Mouse (Mus musculus): Measurements from ENCODE around the gene Ptpre. TPM values are rescaled to one million over a fixed set of nuclear protein-coding genes. Genes with fewer than 3 reads are reported as not detected.

Ptpre gene
- total and polyA plus RNA-seq, 2 experiments from 2014 or later, result 6.9 to 10.9 TPM

DNA sequence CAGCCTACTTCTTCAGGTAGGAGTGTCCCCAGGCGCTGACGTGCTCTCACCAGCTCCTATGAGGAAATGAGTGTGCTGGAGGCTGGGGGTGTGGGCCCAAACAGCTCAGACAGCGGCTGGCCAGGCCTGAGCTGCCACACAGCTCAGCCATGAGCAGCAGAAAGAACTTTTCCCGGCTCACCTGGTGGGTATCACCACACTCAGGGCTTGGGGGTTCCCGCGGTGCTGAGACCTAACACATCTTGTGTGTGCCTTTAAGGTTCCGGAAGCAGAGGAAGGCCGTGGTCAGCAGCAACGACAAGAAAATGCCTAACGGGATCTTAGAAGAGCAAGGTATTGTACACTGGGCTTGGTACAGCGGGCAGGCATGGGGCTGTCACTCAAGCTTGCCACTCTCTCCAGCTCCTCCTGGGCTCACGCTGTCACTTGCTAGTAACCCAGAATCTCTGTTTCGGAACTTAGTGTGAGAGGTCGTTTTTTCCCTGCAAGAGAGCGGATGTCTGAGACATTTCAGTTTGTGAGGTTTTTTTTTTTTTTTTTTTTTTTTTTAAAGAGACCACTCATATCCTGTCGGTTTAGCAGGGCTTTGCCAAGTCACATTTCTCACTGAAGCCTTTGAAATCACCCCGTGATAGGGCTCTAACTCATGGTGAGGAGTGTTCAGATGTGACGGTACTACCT lies 114.7 kb downstream of the Ptpre start:
- ATAC-seq, result no peak

DNA sequence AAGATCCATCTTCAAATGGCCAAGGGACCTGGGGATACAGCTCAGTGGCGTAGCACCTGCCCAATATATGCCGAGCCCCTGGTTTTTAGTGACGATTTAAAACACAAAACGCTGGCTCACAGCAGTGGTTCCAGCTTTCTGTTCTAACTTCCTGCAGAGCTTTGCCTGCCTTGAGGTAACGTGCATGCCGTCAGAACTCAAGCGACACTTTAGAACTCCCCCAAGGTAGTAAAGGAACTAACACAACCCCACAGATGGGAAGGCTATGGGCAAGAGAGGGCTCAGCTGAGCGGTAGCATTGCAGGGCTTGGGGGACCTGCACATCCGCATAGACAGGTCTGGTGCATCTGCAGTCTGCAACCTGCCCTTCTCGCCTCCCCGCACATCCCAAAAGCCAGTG lies 115.5 kb downstream of the Ptpre start:
- Histone ChIP-seq H3K9me3 (ENCODE audit: low read length) (no peaks in the 10 kb centered on the region), H3K9ac (no peak overlapping the region), H3K36me3 (ENCODE audit: insufficient read depth) (no peaks in the 10 kb centered on the region), H3K4me3 (ENCODE audit: low read depth, low read length) (no peak overlapping the region), H3K27ac (ENCODE audit: low read depth, low read length) (no peak overlapping the region), H3K4me1 (ENCODE audit: insufficient read depth) (no peaks in the 10 kb centered on the region), H3K4me2 (ENCODE audit: low read depth) (no peak overlapping the region), H3K27me3 (ENCODE audit: insufficient read depth, low read length) (no peaks in the 10 kb centered on the region)
- TF ChIP-seq CTCF (IDR thresholded peaks at IDR 0.05; ENCODE audit: low read depth), result no peak
- WGBS, result 74% methylated on average over 11 of the region's 11 CpGs
- DNase-seq (no peak), ATAC-seq (no peak)

More for the DNA sequence above, 114.7 kb downstream of the Ptpre start:
- DNase-seq, result no peak
- Histone ChIP-seq H3K4me1 (ENCODE audit: insufficient read depth) (no peaks in the 10 kb centered on the region), H3K36me3 (ENCODE audit: insufficient read depth) (no peaks in the 10 kb centered on the region), H3K27me3 (ENCODE audit: insufficient read depth, low read length) (no peaks in the 10 kb centered on the region), H3K4me3 (ENCODE audit: low read depth, low read length) (no peak overlapping the region), H3K4me2 (ENCODE audit: low read depth) (peak overlapping the region; percentile 21; the same call in 1 of the 2 replicates), H3K27ac (ENCODE audit: low read depth, low read length) (no peak overlapping the region), H3K9me3 (ENCODE audit: low read length) (no peaks in the 10 kb centered on the region), H3K9ac (no peak overlapping the region)
- no peak for TF ChIP-seq CTCF (IDR thresholded peaks at IDR 0.05; ENCODE audit: low read depth)
- 59% methylated on average over 18 of the region's 18 CpGs for WGBS

DNA sequence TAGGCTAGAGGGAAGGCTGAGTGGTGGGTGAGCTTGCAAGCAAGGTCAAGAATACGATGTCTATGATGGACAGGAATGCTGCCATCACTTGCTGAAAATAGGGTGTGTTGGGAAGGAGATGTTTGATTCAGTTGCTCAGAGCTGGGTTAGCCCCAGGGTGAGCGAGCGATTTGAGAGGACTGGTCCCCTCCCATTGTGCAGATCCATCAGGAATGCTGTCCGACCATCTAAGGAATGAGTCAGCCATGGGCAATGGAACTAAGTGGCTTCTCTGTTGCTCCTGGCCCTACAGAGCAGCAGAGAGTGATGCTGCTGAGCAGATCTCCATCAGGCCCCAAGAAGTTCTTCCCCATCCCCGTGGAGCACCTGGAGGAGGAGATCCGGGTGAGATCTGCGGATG lies 116.3 kb downstream of the Ptpre start:
- ATAC-seq, result no peak
- TF ChIP-seq CTCF (IDR thresholded peaks at IDR 0.05; ENCODE audit: low read depth), result no peak
- no peak overlapping the region for H3K27ac ChIP-seq (ENCODE audit: low read depth, low read length)

DNA sequence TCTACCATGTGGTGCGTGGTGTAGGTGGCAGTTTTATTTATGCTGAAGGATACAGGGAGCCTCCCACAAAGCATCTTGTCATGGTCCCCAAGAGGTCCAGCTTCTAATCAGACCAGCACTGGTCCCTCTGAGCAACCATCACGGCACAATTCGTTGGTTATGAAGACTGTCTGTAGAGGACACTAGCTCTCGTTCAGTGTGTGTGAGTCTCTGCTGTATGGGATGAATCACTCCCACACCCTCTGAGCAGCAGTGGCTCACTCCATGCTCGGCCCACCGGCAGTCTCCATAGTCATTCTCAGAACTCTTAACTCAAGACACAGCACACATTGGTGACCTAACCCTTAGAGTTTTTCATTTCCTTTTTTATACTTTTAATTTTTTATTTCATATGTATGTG lies 117.0 kb downstream of the Ptpre start:
- ATAC-seq (no peak), DNase-seq (no peak)
- no peaks in the 10 kb centered on the region for H3K9me3 ChIP-seq (ENCODE audit: low read length)
- no peak overlapping the region for H3K9ac ChIP-seq
- no peaks in the 10 kb centered on the region for H3K4me1 ChIP-seq (ENCODE audit: insufficient read depth)
- whole genome bisulfite sequencing, result 94% methylated on average over 6 of the region's 6 CpGs
- TF ChIP-seq CTCF (IDR thresholded peaks at IDR 0.05; ENCODE audit: low read depth), result no peak
- no peaks in the 10 kb centered on the region for H3K27me3 ChIP-seq (ENCODE audit: insufficient read depth, low read length)
- H3K4me2 ChIP-seq (ENCODE audit: low read depth), result no peak overlapping the region
- H3K27ac ChIP-seq (ENCODE audit: low read depth, low read length), result no peak overlapping the region
- H3K4me3 ChIP-seq (ENCODE audit: low read depth, low read length), result no peak overlapping the region
- no peaks in the 10 kb centered on the region for H3K36me3 ChIP-seq (ENCODE audit: insufficient read depth)

More for the DNA sequence above, 116.3 kb downstream of the Ptpre start:
- H3K36me3 ChIP-seq (ENCODE audit: insufficient read depth), result no peaks in the 10 kb centered on the region
- H3K4me2 ChIP-seq (ENCODE audit: low read depth), result no peak overlapping the region
- no peaks in the 10 kb centered on the region for H3K4me1 ChIP-seq (ENCODE audit: insufficient read depth)
- H3K9me3 ChIP-seq (ENCODE audit: low read length), result no peaks in the 10 kb centered on the region
- no peak for DNase-seq
- 87% methylated on average over 7 of the region's 7 CpGs for WGBS
- no peak overlapping the region for H3K9ac ChIP-seq
- H3K4me3 ChIP-seq (ENCODE audit: low read depth, low read length), result no peak overlapping the region
- H3K27me3 ChIP-seq (ENCODE audit: insufficient read depth, low read length), result no peaks in the 10 kb centered on the region

DNA sequence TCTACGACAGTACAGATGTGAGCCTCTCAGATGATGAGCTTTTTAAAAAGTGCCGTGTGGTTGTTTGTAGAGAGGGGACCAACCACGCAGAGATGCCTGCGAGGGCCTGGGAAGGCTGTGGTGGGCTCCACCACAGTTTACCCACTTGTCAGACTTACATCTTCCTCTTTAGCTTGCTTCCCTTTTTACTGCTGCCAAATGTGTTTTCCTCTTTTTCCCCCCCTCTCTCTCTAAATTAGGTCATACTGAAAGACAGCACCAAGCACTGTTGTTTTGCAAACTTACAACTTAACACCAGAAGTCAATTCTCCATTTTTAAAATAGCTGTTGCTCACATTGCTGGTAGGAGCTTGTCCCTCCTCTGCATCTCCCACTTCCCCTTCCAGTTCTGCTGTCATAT lies 117.8 kb downstream of the Ptpre start:
- H3K9me3 ChIP-seq (ENCODE audit: low read length), result no peaks in the 10 kb centered on the region
- no peaks in the 10 kb centered on the region for H3K27me3 ChIP-seq (ENCODE audit: insufficient read depth, low read length)
- H3K4me3 ChIP-seq (ENCODE audit: low read depth, low read length), result no peak overlapping the region
- ATAC-seq (no peak), DNase-seq (no peak)
- H3K36me3 ChIP-seq (ENCODE audit: insufficient read depth), result no peaks in the 10 kb centered on the region
- H3K4me1 ChIP-seq (ENCODE audit: insufficient read depth), result no peaks in the 10 kb centered on the region
- H3K9ac ChIP-seq, result no peak overlapping the region
- H3K4me2 ChIP-seq (ENCODE audit: low read depth), result no peak overlapping the region
- no peak overlapping the region for H3K27ac ChIP-seq (ENCODE audit: low read depth, low read length)
- TF ChIP-seq CTCF (IDR thresholded peaks at IDR 0.05; ENCODE audit: low read depth), result no peak
- WGBS, result 84% methylated on average over 4 of the region's 4 CpGs

DNA sequence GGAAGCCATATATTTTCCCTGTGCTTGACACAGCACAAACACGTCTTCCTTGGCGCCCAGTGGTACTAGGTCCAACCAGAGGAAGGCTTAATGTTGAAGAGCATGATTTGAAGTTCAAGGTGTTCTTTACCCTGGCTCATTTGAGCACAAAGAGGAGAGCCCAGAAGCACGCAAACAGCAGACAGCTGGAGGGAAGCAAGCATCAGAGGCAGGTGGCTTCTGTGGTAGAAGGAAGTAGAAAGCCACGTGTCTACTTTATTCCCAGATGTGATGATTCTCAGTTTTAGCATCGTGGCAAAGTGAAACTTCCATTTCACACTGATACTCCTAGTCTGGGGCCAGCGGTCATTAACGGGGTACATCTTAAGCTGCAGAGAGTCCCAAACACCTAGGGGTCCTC lies 120.9 kb downstream of the Ptpre start:
- H3K4me1 ChIP-seq (ENCODE audit: insufficient read depth), result no peaks in the 10 kb centered on the region
- no peaks in the 10 kb centered on the region for H3K36me3 ChIP-seq (ENCODE audit: insufficient read depth)
- H3K27ac ChIP-seq (ENCODE audit: low read depth, low read length), result no peak overlapping the region
- no peak for TF ChIP-seq CTCF (IDR thresholded peaks at IDR 0.05; ENCODE audit: low read depth)
- H3K9ac ChIP-seq, result no peak overlapping the region
- ATAC-seq (no peak), DNase-seq (no peak)
- no peak overlapping the region for H3K4me3 ChIP-seq (ENCODE audit: low read depth, low read length)
- H3K4me2 ChIP-seq (ENCODE audit: low read depth), result no peak overlapping the region
- H3K27me3 ChIP-seq (ENCODE audit: insufficient read depth, low read length), result no peaks in the 10 kb centered on the region
- WGBS, result 97% methylated on average over 7 of the region's 7 CpGs
- H3K9me3 ChIP-seq (ENCODE audit: low read length), result no peaks in the 10 kb centered on the region

DNA sequence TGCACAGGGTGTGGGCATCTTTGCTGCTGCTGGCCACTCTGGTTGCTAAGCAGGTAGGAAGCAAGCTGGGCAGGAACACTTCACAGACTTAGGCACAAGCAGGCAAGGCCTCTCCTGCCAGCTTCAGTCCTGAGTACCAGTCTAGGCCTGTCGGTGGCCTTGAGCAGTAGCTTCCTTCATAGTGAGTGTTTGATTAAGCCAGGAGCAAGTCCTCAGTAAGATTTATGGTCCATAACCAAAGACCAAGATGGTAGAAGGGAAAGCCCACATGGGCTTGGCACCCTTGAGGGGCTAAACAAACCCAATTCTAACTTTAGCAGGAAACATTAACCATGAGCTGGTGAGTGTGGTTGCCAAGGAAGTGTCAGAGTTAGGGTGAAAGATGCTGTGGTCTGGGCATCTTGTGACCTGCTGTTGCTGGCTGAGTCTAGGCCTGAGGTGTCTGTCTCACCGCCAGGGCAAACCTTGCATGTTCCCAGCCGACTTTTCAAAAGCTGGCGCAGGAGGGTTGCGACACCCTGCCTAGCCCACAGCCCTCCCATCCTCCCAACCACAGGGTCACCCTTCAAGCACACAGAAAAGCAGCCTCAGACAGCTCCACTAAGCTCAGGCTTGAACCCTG lies 122.1 kb downstream of the Ptpre start:
- no peak for ATAC-seq
- Histone ChIP-seq H3K4me3 (ENCODE audit: low read depth, low read length) (no peak overlapping the region), H3K27me3 (ENCODE audit: insufficient read depth, low read length) (no peaks in the 10 kb centered on the region), H3K36me3 (ENCODE audit: insufficient read depth) (no peaks in the 10 kb centered on the region), H3K4me1 (ENCODE audit: insufficient read depth) (no peaks in the 10 kb centered on the region), H3K27ac (ENCODE audit: low read depth, low read length) (no peak overlapping the region), H3K9ac (no peak overlapping the region), H3K9me3 (ENCODE audit: low read length) (no peaks in the 10 kb centered on the region), H3K4me2 (ENCODE audit: low read depth) (no peak overlapping the region)
- WGBS, result 93% methylated on average over 5 of the region's 5 CpGs
- no peak for DNase-seq
- TF ChIP-seq CTCF (IDR thresholded peaks at IDR 0.05; ENCODE audit: low read depth), result no peak
